Mouse (Mus musculus): ENCODE measurements around the gene Bcl2l1.

Bcl2l1 gene

GRCm38 (mm10) chr2:152831019-152831878 is at the start of gene Bcl2l1:
Gene Bcl2l1 (minus strand): TSS chr2:152831728.
- in situ Hi-C loops (cut with MboI; ENCODE audit: unreplicated experiment in 2 of 2) = loop anchor here (5.0 kb wide), 3 partner anchors 64 to 214 kb away; no protein-coding TSS in a partner anchor

DNA sequence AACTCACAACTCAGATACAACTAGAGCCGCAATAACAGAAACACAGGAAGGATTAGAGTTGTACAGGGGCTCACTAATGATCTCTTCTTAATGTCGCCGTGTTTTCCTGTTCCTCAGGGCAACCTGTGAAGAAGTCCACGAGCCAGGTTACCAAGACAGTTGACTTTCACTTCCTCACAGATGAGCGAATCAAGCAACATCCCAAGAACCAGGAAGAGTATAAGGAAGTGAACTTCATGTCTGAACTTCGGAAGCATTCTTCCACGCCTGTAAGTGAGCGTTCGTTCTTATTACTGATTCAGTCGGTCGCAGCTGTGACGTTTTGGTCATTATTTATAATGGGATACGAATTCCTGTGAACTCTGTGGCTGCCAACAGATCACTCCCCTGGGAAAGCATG is 49.4 kb upstream of the Bcl2l1 start:
- in situ Hi-C loops (cut with MboI; ENCODE audit: unreplicated experiment in 2 of 2) = no loop called here

- in situ Hi-C loops (cut with MboI; ENCODE audit: unreplicated experiment in 2 of 2) = no loop called here
Measured at GRCm38 (mm10) chr2:152878239-152878638, 46.7 kb upstream of the Bcl2l1 start.

DNA sequence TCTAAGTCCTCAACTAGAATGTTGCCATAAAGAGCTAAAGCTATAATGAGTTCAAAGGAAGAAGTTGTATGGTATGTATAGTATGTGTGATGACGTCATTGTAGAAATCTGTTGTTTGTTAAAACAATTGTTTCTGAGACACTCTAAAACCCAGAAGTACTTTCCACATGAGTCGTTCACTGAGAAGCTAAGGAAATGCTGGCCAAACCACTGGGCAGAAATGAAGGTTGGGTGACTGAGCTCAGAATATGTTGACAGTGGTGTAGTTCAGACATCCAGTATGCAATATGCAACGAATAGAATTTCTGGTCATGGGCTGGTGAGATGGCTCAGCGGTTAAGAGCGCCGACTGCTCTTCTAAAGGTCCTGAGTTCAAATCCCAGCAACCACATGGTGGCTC is 31.8 kb upstream of the Bcl2l1 start:
- in situ Hi-C loops (cut with MboI; ENCODE audit: unreplicated experiment in 2 of 2) = no loop called here

DNA sequence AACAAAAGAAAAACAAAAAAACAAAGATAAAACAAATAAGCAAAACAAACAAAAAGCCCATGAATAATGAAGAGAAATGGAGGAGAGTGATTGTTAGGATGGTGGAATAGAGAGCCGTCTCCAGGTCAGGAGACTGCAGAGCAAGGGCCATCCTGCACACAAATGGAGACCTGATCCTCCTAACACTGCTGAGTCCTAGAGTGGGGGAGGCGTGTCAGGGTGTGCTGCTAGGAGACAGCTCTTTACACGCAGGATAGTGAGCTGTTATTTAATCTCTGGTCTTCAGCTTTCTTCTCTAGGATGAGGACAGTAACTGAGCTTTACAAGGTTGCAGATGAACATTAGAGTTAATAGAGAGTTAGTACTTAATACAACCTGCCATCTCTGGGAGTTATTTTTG is 31.1 kb upstream of the Bcl2l1 start:
- in situ Hi-C loops (cut with MboI; ENCODE audit: unreplicated experiment in 2 of 2) = no loop called here

DNA sequence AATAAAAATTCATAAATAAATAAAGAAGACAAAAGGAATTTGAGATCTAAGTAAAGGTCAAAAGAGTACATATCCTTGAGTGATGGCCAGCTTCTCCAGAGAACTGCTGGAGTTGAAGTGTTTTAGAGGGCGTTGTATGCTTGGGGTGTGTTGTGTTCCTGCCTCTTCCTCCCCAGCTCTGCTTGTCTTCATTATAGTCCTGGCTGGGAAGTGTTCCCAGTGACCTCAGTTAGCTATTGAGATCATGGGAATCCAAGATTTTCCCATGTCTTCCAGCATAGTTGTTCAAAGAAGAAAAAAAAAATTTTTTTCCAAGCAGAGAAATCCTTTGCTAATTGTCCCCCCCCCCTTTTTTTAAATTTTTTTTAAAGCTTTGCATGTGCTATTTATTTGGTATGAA is 30.4 kb upstream of the Bcl2l1 start:
- in situ Hi-C loops (cut with MboI; ENCODE audit: unreplicated experiment in 2 of 2) = no loop called here

DNA sequence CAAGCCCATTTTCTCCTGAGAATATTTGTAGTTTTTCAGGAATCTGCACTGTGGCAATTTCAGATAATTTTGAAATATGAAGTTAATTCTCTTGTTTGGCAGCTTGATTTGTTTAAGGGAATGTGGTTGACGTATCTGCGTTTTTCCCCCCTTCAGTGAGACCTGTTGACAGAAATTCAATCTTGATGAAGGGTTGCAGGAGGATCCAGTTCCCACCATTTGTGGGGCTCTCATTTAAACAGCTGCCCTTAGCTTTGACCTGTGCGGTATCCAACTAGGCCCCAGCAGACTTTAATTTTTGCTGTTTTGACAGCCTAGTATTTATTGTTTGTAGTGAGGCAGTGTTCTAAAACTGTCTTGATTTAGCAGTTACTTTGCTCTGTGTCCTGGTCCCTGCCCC is 28.0 kb upstream of the Bcl2l1 start:
- in situ Hi-C loops (cut with MboI; ENCODE audit: unreplicated experiment in 2 of 2) = no loop called here

DNA sequence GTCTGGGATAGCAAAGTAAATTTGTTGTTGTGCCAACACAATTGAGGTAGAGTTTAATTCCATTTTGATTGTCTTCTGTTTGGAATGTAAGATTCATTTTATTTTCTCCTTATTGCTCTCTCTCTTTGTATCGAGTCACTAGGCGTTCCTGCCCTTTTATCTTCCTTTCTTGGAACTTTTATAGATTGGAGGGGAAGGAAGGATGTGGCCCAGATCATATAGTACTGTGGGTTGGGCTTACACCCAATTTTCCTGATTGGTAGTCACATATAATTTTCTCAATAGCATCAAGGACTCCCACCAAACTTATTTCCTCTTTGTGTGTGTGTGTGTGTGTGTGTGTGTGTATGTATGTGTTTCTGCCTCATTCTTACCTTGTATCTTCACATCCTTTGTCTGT is 16.9 kb upstream of the Bcl2l1 start:
- in situ Hi-C loops (cut with MboI; ENCODE audit: unreplicated experiment in 2 of 2) = no loop called here

GRCm38 (mm10) chr2:152847815-152848302 is 16.3 kb upstream of the Bcl2l1 start, which contains the start of gene Tpx2:
Gene Tpx2 (plus strand): TSS chr2:152847964.
- in situ Hi-C loops (cut with MboI; ENCODE audit: unreplicated experiment in 2 of 2) = no loop called here

DNA sequence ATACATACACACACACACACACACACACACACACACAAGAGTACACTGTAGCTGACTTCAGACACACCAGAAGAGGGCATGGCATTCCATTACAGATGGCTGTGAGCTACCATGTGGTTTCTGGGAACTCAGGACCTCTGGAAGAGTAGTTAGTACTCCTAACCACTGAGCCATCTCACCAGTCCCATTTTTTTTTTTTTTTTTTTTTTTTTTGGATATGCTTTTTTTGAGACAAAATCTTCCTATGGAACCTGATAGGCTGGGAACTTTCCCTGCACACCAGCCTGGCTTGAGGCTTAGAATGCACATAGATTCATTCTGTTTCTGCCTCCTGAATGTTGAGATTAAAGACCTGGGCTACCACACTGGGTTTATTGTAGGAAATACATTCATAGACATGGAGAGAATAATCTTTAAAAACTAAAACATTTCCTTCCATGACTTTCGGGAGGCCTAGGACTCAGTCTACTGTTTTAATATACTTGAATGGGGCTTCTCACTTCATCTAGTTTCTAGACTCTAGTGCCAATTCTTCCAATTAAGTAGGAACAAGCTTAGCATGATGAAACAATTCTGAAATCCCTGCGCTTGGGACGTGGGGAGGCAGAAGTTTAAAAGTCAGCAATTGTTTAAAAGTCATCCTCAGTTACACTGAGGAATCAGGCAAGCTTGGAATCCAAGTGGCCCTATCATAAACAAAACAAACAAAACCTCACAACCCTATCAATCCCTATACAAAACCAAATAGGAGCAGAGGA is 15.7 kb upstream of the Bcl2l1 start:
- in situ Hi-C loops (cut with MboI; ENCODE audit: unreplicated experiment in 2 of 2) = no loop called here

GRCm38 (mm10) chr2:152842741-152843140 is 11.2 kb upstream of the Bcl2l1 start:
- in situ Hi-C loops (cut with MboI; ENCODE audit: unreplicated experiment in 2 of 2) = no loop called here

GRCm38 (mm10) chr2:152839256-152839655 is 7.7 kb upstream of the Bcl2l1 start:
- in situ Hi-C loops (cut with MboI; ENCODE audit: unreplicated experiment in 2 of 2) = no loop called here

DNA sequence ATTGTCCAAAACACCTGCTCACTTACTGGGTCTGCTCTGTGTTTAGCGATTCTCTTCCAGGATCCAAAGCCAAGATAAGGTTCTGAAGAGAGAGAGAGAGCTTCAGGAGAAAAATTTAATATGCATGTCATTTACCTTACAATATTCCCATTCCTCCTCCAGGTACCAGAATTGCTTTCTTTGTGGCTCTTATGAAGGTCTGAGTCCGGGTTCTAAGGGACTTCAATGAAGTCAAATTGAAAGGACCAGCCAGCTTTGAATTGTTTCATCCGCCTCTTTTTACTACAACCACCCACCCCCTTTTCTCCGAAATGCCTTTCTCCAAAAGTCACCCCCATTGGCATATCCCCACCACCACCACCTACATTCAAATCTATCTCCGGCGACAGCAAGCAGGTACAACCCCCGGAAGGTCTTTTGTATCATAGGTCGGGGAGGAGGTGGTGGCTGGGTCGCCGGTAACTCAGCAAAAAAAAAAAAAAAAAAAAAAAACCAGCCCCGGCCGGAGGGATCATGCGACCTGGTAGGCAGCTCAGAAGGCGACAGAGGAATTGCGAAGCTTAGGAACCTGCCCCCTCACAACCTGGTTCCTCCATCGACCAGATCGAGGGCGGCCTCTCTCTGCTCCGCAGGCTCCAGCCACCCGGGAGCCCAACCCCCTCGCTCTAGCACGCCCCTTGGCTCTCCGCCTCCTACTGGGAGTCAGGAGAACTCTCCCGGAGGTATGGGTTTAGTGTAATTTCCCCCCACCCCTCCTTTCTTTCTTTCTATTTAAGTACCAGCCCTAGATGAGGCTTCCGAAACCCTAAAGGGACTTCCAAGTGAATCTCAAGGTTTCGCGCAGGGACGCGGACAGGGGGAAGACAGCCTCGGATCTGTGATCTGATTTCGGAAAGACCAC is 1.3 kb downstream of the Bcl2l1 start:
- in situ Hi-C loops (cut with MboI; ENCODE audit: unreplicated experiment in 2 of 2) = loop anchor here (5.0 kb wide), 3 partner anchors 63 to 213 kb away; no protein-coding TSS in a partner anchor

GRCm38 (mm10) chr2:152829367-152829881 is 2.1 kb downstream of the Bcl2l1 start:
- in situ Hi-C loops (cut with MboI; ENCODE audit: unreplicated experiment in 2 of 2) = loop anchor here in 1 of 2 experiments (5.0 kb wide), 1 partner anchor 37 kb away; no protein-coding TSS in a partner anchor

DNA sequence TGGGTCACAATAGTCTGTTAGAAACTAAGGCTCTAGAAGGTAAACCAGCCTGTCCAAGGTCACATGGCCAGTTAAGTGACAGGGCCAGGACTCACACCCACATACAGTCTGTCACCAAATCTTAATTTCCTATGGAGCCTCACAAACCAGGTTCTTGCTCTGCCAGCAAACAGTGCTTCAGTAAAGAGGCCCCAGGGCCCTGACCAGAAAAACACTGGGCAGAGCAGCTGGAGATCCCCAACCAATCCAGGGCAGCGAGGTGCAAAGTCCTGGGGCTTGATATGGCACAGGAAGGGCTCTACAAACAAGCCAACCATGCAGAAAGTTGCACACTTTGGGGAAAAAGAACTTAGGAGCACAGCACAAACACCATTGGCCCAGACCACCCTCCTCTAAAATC is 3.0 kb downstream of the Bcl2l1 start:
- in situ Hi-C loops (cut with MboI; ENCODE audit: unreplicated experiment in 2 of 2) = loop anchor here in 1 of 2 experiments (5.0 kb wide), 1 partner anchor 36 kb away; no protein-coding TSS in a partner anchor

DNA sequence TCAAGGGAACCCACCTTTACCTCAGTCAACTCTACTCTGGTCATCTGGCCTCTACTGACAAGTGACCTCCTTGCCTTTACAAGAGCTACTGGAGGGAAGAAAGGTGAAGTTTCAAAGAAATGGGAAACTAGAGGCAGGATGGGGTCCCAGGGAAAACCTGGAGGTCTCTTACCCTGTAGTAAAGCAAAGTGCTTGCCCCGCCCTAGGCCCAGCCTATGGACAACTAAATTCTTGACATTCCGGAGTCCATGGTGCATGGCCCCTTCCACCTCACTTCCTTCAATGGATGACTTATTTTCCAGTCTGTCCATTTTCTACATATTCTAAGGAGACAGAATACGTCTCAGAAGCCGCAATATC is 3.5 kb downstream of the Bcl2l1 start:
- in situ Hi-C loops (cut with MboI; ENCODE audit: unreplicated experiment in 2 of 2) = loop anchor here in 1 of 2 experiments (5.0 kb wide), 1 partner anchor 36 kb away; no protein-coding TSS in a partner anchor

- in situ Hi-C loops (cut with MboI; ENCODE audit: unreplicated experiment in 2 of 2) = loop anchor here in 1 of 2 experiments (5.0 kb wide), 1 partner anchor 35 kb away; no protein-coding TSS in a partner anchor
Measured at GRCm38 (mm10) chr2:152827321-152828010, 4.1 kb downstream of the Bcl2l1 start.

DNA sequence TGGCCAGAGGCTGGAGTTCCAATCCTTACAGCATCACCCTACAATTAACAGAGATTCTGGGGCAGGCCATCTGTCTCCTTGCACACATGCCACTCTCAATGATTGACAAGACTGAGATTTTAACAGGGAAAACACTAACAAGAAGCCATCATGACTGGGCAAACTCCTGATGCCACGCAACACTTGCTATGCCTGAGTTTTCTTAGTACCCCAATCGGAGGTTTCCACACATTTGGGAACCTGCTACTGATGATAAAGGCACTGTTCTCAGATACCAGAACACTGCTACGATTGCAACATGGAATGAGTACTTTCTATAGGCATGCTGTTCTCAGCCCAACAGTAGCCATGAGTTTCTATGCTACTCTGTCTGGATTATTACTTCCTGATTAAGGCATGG is 5.0 kb downstream of the Bcl2l1 start:
- in situ Hi-C loops (cut with MboI; ENCODE audit: unreplicated experiment in 2 of 2) = loop anchor here in 1 of 2 experiments (5.0 kb wide), 1 partner anchor 34 kb away; no protein-coding TSS in a partner anchor

- in situ Hi-C loops (cut with MboI; ENCODE audit: unreplicated experiment in 2 of 2) = loop anchor here in 1 of 2 experiments (5.0 kb wide), 1 partner anchor 33 kb away; no protein-coding TSS in a partner anchor
Measured at GRCm38 (mm10) chr2:152825713-152826112, 5.8 kb downstream of the Bcl2l1 start.
